Mouse (Mus musculus) hindbrain, postnatal 0 days (tissue): ENCODE measurements around the gene Hadhb. TPM values are rescaled to one million over a fixed set of nuclear protein-coding genes. Genes with fewer than 3 reads are reported as not detected.

ENCODE experiments used
- ATAC-seq: fragments of 200-750 bp; cut with Nextera tagmentation; 2 replicates; pipeline ENCODE4 v1.8.0; 2017; ENCODE audit warnings: mild to moderate bottlenecking, moderate TSS enrichment, moderate library complexity
- DNase-seq: peaks from one replicate; pipeline ENCODE4 v3.0.0-alpha.2; 2015; ENCODE audit warnings: low spot score
- H3K27ac ChIP-seq: fragments of 300-500 bp; sonication (generic); 2 replicates; pipeline ENCODE4 v1.5.1; 2014; ENCODE audit warnings: mild to moderate bottlenecking
- H3K27me3 ChIP-seq: fragments of 300-500 bp; sonication (generic); 2 replicates; pipeline ENCODE4 v1.6.1; 2014; ENCODE audit warnings: low read length, mixed read lengths; ENCODE audit not compliant: insufficient read depth
- H3K36me3 ChIP-seq: fragments of 300-500 bp; sonication (generic); 2 replicates; pipeline ENCODE4 v1.6.1; 2014; ENCODE audit warnings: low read length, mixed read lengths; ENCODE audit not compliant: insufficient read depth
- H3K4me1 ChIP-seq: fragments of 300-500 bp; sonication (generic); 2 replicates; pipeline ENCODE4 v1.6.1; 2014; ENCODE audit warnings: antibody characterized with exemption, low read length, mixed read lengths; ENCODE audit not compliant: insufficient read depth
- H3K4me2 ChIP-seq: fragments of 300-500 bp; sonication (generic); 2 replicates; pipeline ENCODE4 v1.6.1; 2014; ENCODE audit warnings: low read depth, mild to moderate bottlenecking, low read length, moderate library complexity, mixed read lengths
- H3K4me3 ChIP-seq: fragments of 300-500 bp; sonication (generic); 2 replicates; pipeline ENCODE4 v1.5.1; 2014; ENCODE audit warnings: low read length
- H3K9ac ChIP-seq: fragments of 300-500 bp; sonication (generic); replicated peaks from 2 replicates; pipeline ENCODE4 v1.6.1; 2014; ENCODE audit warnings: mild to moderate bottlenecking, low read length, moderate library complexity, mixed read lengths
- H3K9me3 ChIP-seq: fragments of 300-500 bp; sonication (generic); 2 replicates; pipeline ENCODE4 v1.6.1; 2016; ENCODE audit warnings: low read length, mixed read lengths
- CTCF ChIP-seq: IDR thresholded peaks from 2 replicates; pipeline ENCODE4 v1.5.1; 2016; ENCODE audit warnings: antibody characterized with exemption, control low read depth, low read depth
- WGBS: fragments of 180-500 bp; shearing (Covaris S2); extraction: QIAGEN DNeasy Blood & Tissue Kit; methylation state at CpG from one replicate; pipeline ENCODE4 v1.1.7; 2014; 5-methylcytosine and 5-hydroxymethylcytosine counted together
- polyA plus RNA-seq: library from polyadenylated mRNA; unstranded; fragments of >200 nt; fragmentation: Nextera tagmentation; extraction: Ambion mirVana; gene quantifications from 2 replicates; pipeline ENCODE4 v1.2.1, GENCODE M21; 2015
- total RNA-seq: library from RNA; depleted of rRNA; stranded (reverse); fragments of >200 nt; gene quantifications from 2 replicates; pipeline ENCODE4 v1.2.3, GENCODE M21; 2014; rRNA removed

The Hadhb gene
- 56.8 and 68.3 TPM in 2 replicates for total RNA-seq
- polyA plus RNA-seq = 59.9 and 67.5 TPM in 2 replicates

DNA sequence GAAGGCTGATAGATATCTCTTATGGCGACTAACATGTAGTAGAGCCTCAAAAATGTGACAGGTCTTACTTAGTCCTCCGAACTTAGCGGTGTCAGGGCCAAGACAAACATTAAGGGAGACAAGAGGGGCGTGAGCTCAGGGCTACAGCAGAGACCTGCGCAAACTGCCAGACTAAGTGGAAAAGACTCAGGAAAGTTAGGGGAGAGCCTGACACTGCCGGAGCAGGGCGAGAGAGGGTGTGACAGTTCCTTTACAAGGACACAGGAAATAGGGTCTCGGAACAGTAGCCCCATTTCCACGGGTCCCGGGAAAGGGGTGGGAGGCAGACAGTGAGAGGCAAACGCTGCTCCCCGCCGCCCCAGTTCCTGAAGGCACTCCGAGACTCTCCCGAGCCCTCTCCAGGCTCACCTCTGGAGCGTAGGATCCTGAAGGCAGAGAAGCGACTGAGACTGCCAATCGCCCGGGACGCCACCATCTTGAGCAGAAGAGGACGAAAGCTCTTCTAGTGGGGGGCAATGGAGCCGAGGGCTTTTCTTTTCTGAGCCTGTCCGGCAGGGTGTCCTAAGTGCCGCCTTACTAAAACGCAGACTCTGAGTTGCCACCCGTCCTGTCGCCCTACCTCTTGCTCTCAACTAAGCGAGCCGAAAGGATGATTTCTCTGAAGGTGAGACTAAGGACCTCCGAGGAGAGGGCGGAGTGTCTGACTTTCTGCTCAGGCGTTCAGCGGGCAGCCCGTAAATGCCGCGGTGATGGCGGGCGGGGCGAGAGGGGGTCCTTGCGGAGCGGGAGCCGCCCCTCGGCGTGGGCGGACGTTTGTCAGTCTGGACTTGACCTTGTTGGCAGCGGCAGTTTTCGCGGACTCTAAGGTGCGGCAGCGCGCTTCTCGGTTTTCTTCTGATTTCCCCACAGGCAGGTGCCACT, at the start of gene Hadhb, which contains the start of gene Hadha:
Gene Hadhb, plus strand, starts transcription at position 775 of the 921 bp plus-strand sequence.
Gene Hadha, minus strand, starts transcription at position 689 of the 921 bp plus-strand sequence.
- peak; percentile 46 for TF ChIP-seq CTCF
- Histone ChIP-seq H3K27ac (peak within 1 kb of the TSS; percentile 91), H3K9me3 (no peaks in the 10 kb centered on the region), H3K9ac (peak within 1 kb of the TSS; percentile 82), H3K27me3 (no peaks in the 10 kb centered on the region), H3K4me2 (peak within 1 kb of the TSS; percentile 76), H3K36me3 (no peaks in the 10 kb centered on the region), H3K4me1 (0 out of 2 replicates have a peak, but pooled peaks cover 2% of the 10 kb centered on the region), H3K4me3 (peak within 1 kb of the TSS; percentile 98)
- ATAC-seq (peak; percentile 93), DNase-seq (peak; percentile 94)
- under 1% methylated on average over 53 of the region's 53 CpGs for WGBS

DNA sequence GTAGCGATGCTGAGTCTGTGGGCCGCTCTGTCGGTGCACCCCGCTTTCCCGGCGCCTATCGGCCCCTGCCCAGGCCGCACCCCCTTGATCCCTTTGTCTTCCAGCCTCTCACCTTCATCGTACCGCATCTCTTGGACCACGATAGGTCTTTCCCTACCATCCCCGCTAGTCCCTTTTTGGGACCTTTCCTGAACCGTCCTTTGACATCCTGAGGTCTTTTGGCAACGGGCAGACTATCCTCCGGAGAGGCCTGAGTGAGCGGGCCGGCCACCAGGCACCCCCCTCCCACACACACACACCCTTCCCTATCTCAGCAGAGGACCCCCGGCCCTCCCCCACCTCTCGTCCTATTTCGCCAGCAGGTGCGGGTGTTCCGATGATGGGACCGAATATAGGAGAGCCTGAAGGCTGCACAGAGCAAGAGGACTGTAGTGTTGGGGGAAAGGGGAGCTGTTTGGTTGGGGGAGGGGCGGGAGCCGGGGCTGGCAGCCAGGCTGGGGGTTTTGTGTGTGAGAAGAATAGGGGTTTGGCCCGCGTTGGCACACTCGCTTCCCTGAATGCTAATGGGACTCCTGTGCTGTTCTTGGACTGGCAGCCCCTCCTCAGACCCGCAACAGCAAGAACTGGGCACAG, 49.3 kb upstream of the Hadhb start, which contains the start of gene 3110082J24Rik:
Gene 3110082J24Rik, minus strand, starts transcription at position 419 of the 633 bp plus-strand sequence.
- no peaks in the 10 kb centered on the region for H3K36me3 ChIP-seq
- H3K4me3 ChIP-seq = peak within 1 kb of the TSS; percentile 54
- 3% methylated on average over 29 of the region's 29 CpGs for WGBS
- no peaks in the 10 kb centered on the region; the same call in 1 of the 2 replicates for H3K27me3 ChIP-seq
- peaks cover 19% of the 10 kb centered on the region for H3K4me1 ChIP-seq
- H3K27ac ChIP-seq = peak within 1 kb of the TSS; percentile 73
- no peak for TF ChIP-seq CTCF
- H3K4me2 ChIP-seq = peak within 1 kb of the TSS; percentile 83
- H3K9ac ChIP-seq = peak within 1 kb of the TSS; percentile 58
- DNase-seq (peak; percentile 78), ATAC-seq (peak; percentile 62)
- no peaks in the 10 kb centered on the region for H3K9me3 ChIP-seq

DNA sequence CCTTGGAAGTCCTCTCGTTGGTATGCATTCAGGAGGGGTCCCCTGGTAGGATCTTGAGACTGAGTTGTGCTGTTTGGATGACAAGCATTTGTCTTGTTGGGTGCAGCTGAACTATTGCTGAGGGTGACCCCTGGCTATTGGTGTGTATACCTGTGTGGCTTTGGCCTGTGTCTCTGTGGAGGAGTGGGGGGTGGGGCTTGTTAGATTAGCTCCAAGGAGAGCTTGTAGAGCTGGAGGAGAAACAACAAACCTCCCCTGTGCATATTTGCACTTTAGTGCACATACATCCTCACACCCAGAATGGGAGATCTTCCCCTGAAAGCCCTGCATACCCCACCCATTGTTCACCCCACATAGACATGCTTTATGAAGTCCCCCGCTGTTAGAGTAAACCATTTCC, 48.3 kb upstream of the Hadhb start:
- H3K9me3 ChIP-seq = no peaks in the 10 kb centered on the region
- DNase-seq (no peak), ATAC-seq (no peak)
- H3K4me1 ChIP-seq = peaks cover 27% of the 10 kb centered on the region
- H3K27me3 ChIP-seq = no peaks in the 10 kb centered on the region; the same call in 1 of the 2 replicates
- peak overlapping the region; percentile 54 for H3K4me3 ChIP-seq
- 25% methylated on average over 2 of the region's 2 CpGs for whole genome bisulfite sequencing
- H3K9ac ChIP-seq = 0 out of 2 replicates have a peak overlapping the region, but pooled peaks have one; percentile 58
- H3K4me2 ChIP-seq = peak overlapping the region; percentile 83
- TF ChIP-seq CTCF = no peak
- peak overlapping the region; percentile 73 for H3K27ac ChIP-seq
- H3K36me3 ChIP-seq = no peaks in the 10 kb centered on the region

DNA sequence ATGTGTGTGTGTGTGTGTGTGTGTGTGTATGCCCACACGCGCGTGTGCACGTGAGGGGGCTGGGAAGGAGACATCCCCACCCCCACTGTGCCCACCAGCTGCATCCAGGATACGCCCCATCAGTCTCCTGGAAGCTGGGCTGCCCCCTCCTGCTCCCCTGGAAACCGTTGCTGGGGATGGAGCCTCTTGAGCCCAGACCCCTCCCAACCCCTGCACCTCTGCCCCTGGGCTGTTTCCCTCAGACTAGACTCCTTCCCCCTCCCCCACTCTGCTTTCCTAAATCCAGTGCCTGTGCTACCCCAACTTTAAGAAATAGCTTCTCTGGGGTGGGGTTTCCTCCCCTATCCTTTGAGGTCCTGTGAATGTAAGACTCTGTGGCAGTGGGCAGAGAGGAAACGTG, 47.9 kb upstream of the Hadhb start:
- DNase-seq = peak; percentile 73
- Histone ChIP-seq H3K4me1 (peaks cover 27% of the 10 kb centered on the region), H3K9me3 (no peaks in the 10 kb centered on the region), H3K4me3 (0 out of 2 replicates have a peak overlapping the region, but pooled peaks have one; percentile 54), H3K4me2 (peak overlapping the region; percentile 83), H3K27ac (peak overlapping the region; percentile 73), H3K27me3 (no peaks in the 10 kb centered on the region; the same call in 1 of the 2 replicates), H3K9ac (no peak overlapping the region), H3K36me3 (no peaks in the 10 kb centered on the region)
- ATAC-seq = peak; percentile 21; the same call in 1 of the 2 replicates
- no peak for TF ChIP-seq CTCF
- 6% methylated on average over 7 of the region's 7 CpGs for WGBS

DNA sequence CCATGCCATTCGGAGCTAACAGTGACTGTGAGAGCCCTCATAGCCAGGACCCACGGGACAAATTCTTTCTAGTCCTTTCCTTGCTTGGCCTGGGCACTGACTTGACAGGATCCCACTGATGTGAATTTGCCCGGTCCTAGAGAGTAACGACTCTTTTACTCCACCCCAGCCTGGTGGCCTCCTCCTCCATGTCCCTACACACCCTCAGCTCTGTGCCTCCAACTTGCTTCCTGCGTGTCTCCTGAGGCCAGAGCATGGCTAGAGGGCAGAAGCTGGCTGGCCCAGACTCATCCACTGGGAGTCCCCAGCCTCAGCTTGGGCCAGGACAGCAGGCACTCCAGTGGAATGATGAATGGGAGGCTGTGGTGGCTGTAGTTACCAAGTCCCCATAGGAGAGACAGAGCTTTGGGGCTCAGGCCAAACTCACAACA, 47.4 kb upstream of the Hadhb start:
- Histone ChIP-seq H3K4me3 (no peak overlapping the region), H3K36me3 (no peaks in the 10 kb centered on the region), H3K4me1 (peaks cover 27% of the 10 kb centered on the region), H3K9ac (no peak overlapping the region), H3K27ac (peak overlapping the region; percentile 69), H3K4me2 (peak overlapping the region; percentile 83), H3K9me3 (no peaks in the 10 kb centered on the region), H3K27me3 (no peaks in the 10 kb centered on the region; the same call in 1 of the 2 replicates)
- DNase-seq (peak; percentile 74), ATAC-seq (peak; percentile 60)
- WGBS = 7% methylated on average over 5 of the region's 5 CpGs
- TF ChIP-seq CTCF = no peak

DNA sequence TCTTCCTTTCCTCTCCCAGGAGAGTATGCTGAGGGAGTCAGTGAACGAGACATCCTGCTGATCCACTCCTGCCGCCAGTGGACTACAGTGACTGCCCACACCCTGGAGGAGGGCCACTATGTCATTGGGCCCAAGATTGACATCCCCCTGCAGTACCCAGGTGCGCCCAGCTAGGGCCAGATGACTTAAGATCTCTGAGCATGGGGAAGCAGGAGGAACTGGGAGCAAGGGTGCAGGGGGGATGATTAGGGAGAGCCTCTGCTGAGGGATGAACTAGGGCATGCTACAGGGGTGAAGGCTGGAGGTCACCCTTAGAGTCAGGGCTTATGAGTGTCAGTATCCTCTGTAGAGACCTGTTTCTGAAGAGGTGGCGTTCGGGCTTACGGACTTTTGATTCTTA, 46.8 kb upstream of the Hadhb start:
- H3K9ac ChIP-seq = no peak overlapping the region
- peak overlapping the region; percentile 69 for H3K27ac ChIP-seq
- H3K36me3 ChIP-seq = no peaks in the 10 kb centered on the region
- ATAC-seq (no peak), DNase-seq (no peak)
- H3K27me3 ChIP-seq = no peaks in the 10 kb centered on the region; the same call in 1 of the 2 replicates
- H3K4me1 ChIP-seq = peaks cover 27% of the 10 kb centered on the region
- 55% methylated on average over 6 of the region's 6 CpGs for WGBS
- H3K4me3 ChIP-seq = no peak overlapping the region
- TF ChIP-seq CTCF = no peak
- peak overlapping the region; percentile 83 for H3K4me2 ChIP-seq
- no peaks in the 10 kb centered on the region for H3K9me3 ChIP-seq
